23 mouse cellular contexts compared by ENCODE assay signal in the genomic region with DNA sequence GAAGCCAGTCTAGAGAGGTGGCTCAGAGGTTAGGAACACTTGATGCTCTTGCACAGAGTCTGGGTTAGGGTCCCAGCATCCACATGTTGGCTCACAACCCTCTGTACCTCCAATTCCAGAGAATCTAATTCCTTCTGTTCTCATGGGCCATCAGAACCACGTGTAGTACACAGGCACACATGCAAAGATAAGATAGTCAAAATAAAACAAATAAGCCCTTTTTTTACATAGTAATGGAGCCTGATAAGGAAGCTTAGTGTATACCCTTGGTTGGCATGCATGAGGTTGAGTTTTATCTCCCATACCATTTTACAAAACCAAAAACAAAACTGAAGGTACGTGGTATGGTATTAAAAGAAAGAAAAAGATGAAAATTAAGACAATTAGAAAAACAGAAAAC.
"Had no signal": no experiment of that assay in that cellular context is flagged by ENCODE, and none has a peak within 500 bp of the region (broad histone marks: within the 10 kb centered on the region; RNA-seq: fewer than 3 reads in every experiment).

No protein-coding gene starts in this region.

- ATAC-seq: inflammation-experienced regulatory T-cells, adult 6 months; intestine, embryonic 16.5 days; midbrain, embryonic 13.5 days; midbrain, embryonic 16.5 days had no signal

- H3K4me2 ChIP-seq: limb, embryonic 12.5 days; limb, embryonic 15.5 days; midbrain, embryonic 13.5 days; neural tube, embryonic 13.5 days had no signal

- H3K9me3 ChIP-seq: limb, embryonic 12.5 days; limb, embryonic 15.5 days; midbrain, embryonic 10.5 days; midbrain, embryonic 13.5 days; neural tube, embryonic 13.5 days had no signal

- DNase-seq: kidney, adult 18-20 months; kidney, adult 9 months; kidney, postnatal 25 days; layer of hippocampus, postnatal 36 days; left cerebral cortex, postnatal 4 days; lung, adult 2 months; lung, postnatal 14 days; lung, postnatal 4 days; retina, postnatal 1 day; right cerebral cortex, postnatal 25 days; thymus, adult 18-20 months; thymus, postnatal 36 days had no signal

- H3K27me3 ChIP-seq: limb, embryonic 12.5 days; limb, embryonic 15.5 days; midbrain, embryonic 13.5 days; neural tube, embryonic 13.5 days had no signal

- H3K4me3 ChIP-seq: left cerebral cortex, adult 2 months; limb, embryonic 12.5 days; limb, embryonic 15.5 days; midbrain, embryonic 10.5 days; midbrain, embryonic 13.5 days; myocyte; neural tube, embryonic 13.5 days had no signal

- H3K4me1 ChIP-seq: limb, embryonic 12.5 days; limb, embryonic 15.5 days; midbrain, embryonic 10.5 days; midbrain, embryonic 13.5 days; neural tube, embryonic 13.5 days had no signal

- H3K27ac ChIP-seq: kidney, postnatal 0 days; left cerebral cortex, adult 2 months; limb, embryonic 12.5 days; limb, embryonic 15.5 days; midbrain, embryonic 10.5 days; midbrain, embryonic 13.5 days; neural tube, embryonic 13.5 days had no signal

- H3K9ac ChIP-seq: limb, embryonic 12.5 days; limb, embryonic 15.5 days; midbrain, embryonic 13.5 days; neural tube, embryonic 13.5 days had no signal
